Mouse (Mus musculus): ENCODE data around the gene Nmur1.

The Nmur1 gene

GRCm38 (mm10) chr1:86414715-86415114 lies 11.3 kb downstream of the Nmur1 start:
- DNase-seq (ENCODE audit: extremely low spot score, low read depth, low spot score): no peak

- no peak for DNase-seq (ENCODE audit: extremely low spot score, low read depth, low spot score)
Observed at GRCm38 (mm10) chr1:86409476-86409875, 16.6 kb downstream of the Nmur1 start.

- no peak for DNase-seq (ENCODE audit: extremely low spot score, low read depth, low spot score)
Observed at GRCm38 (mm10) chr1:86408515-86408914, 17.5 kb downstream of the Nmur1 start.

- no peak for DNase-seq (ENCODE audit: extremely low spot score, low read depth, low spot score)
Observed at GRCm38 (mm10) chr1:86406914-86407313, 19.1 kb downstream of the Nmur1 start.

GRCm38 (mm10) chr1:86406313-86406712 lies 19.7 kb downstream of the Nmur1 start:
- DNase-seq (ENCODE audit: extremely low spot score, low read depth, low spot score): no peak

- DNase-seq (ENCODE audit: extremely low spot score, low read depth, low spot score): no peak
Observed at GRCm38 (mm10) chr1:86404834-86405233, 21.2 kb downstream of the Nmur1 start.

GRCm38 (mm10) chr1:86400096-86400754 lies 25.8 kb downstream of the Nmur1 start:
- DNase-seq (ENCODE audit: extremely low spot score, low read depth, low spot score): no peak

- DNase-seq (ENCODE audit: extremely low spot score, low read depth, low spot score): no peak
Observed at GRCm38 (mm10) chr1:86399322-86399721, 26.7 kb downstream of the Nmur1 start.

GRCm38 (mm10) chr1:86398222-86398621 lies 27.8 kb downstream of the Nmur1 start:
- no peak for DNase-seq (ENCODE audit: extremely low spot score, low read depth, low spot score)

- no peak for DNase-seq (ENCODE audit: extremely low spot score, low read depth, low spot score)
Observed at GRCm38 (mm10) chr1:86397621-86398020, 28.4 kb downstream of the Nmur1 start.

GRCm38 (mm10) chr1:86395897-86396296 lies 30.1 kb downstream of the Nmur1 start:
- no peak for DNase-seq (ENCODE audit: extremely low spot score, low read depth, low spot score)

GRCm38 (mm10) chr1:86394246-86394645 lies 31.8 kb downstream of the Nmur1 start:
- no peak for DNase-seq (ENCODE audit: extremely low spot score, low read depth, low spot score)

GRCm38 (mm10) chr1:86393219-86393618 lies 32.8 kb downstream of the Nmur1 start:
- DNase-seq (ENCODE audit: extremely low spot score, low read depth, low spot score): no peak

- no peak for DNase-seq (ENCODE audit: extremely low spot score, low read depth, low spot score)
Observed at GRCm38 (mm10) chr1:86391425-86391824, 34.6 kb downstream of the Nmur1 start.

- DNase-seq (ENCODE audit: extremely low spot score, low read depth, low spot score): no peak
Observed at GRCm38 (mm10) chr1:86389230-86389629, 36.8 kb downstream of the Nmur1 start.

GRCm38 (mm10) chr1:86381027-86381426 lies 45.0 kb downstream of the Nmur1 start:
- no peak for DNase-seq (ENCODE audit: extremely low spot score, low read depth, low spot score)

- DNase-seq (ENCODE audit: extremely low spot score, low read depth, low spot score): no peak
Observed at GRCm38 (mm10) chr1:86379161-86379569, 46.9 kb downstream of the Nmur1 start.

GRCm38 (mm10) chr1:86378662-86379061 lies 47.4 kb downstream of the Nmur1 start:
- DNase-seq (ENCODE audit: extremely low spot score, low read depth, low spot score): no peak

GRCm38 (mm10) chr1:86376354-86376753 lies 49.7 kb downstream of the Nmur1 start:
- DNase-seq (ENCODE audit: extremely low spot score, low read depth, low spot score): no peak

GRCm38 (mm10) chr1:86371997-86372396 lies 54.0 kb downstream of the Nmur1 start:
- no peak for DNase-seq (ENCODE audit: extremely low spot score, low read depth, low spot score)

GRCm38 (mm10) chr1:86368086-86368485 lies 57.9 kb downstream of the Nmur1 start:
- no peak for DNase-seq (ENCODE audit: extremely low spot score, low read depth, low spot score)

GRCm38 (mm10) chr1:86363671-86364070 lies 62.4 kb downstream of the Nmur1 start:
- DNase-seq (ENCODE audit: extremely low spot score, low read depth, low spot score): no peak

Data from hindlimb bud, embryonic 11.5 days (tissue).